Mouse (Mus musculus): ENCODE data around the gene 0610030E20Rik. TPM values are rescaled to one million over a fixed set of nuclear protein-coding genes. Genes with fewer than 3 reads are reported as not detected.

0610030E20Rik gene
- polyA plus RNA-seq, 1 experiment from 2014 or later, result 19.9 TPM

DNA sequence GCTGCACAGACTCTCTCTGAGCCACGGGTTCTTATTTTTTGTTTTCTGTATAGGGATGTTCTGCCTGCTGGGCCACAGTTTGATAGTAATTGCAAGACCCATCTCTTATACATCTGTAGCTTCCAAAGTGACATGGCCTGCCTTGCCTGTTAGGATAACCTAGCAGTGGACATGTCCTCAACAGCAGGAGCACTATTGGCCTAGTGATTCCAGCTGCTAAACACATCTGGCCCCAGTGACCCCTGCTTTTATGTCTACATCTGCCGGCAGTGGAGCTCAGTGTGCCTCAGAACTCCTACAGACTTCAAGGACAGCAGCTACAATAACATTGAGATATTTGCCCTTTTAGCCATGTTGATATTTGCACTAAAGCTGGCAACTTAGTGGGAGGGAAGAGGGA lies 52.9 kb downstream of the 0610030E20Rik start:
- 55% methylated on average over 2 of the region's 2 CpGs for WGBS
- no peaks in the 10 kb centered on the region for H3K4me1 ChIP-seq (replicated peaks)
- no peaks in the 10 kb centered on the region for H3K27me3 ChIP-seq (replicated peaks)
- no peak overlapping the region for H3K4me3 ChIP-seq
- no peak overlapping the region for H3K4me2 ChIP-seq
- H3K36me3 ChIP-seq, result no peaks in the 10 kb centered on the region
- H3K27ac ChIP-seq (ENCODE audit: poor library complexity, severe bottlenecking), result no peak overlapping the region
- no peak for ATAC-seq (ENCODE audit: insufficient number of reproducible peaks, low FRiP score)
- no peaks in the 10 kb centered on the region for H3K9me3 ChIP-seq (replicated peaks)
- H3K9ac ChIP-seq, result no peak overlapping the region

DNA sequence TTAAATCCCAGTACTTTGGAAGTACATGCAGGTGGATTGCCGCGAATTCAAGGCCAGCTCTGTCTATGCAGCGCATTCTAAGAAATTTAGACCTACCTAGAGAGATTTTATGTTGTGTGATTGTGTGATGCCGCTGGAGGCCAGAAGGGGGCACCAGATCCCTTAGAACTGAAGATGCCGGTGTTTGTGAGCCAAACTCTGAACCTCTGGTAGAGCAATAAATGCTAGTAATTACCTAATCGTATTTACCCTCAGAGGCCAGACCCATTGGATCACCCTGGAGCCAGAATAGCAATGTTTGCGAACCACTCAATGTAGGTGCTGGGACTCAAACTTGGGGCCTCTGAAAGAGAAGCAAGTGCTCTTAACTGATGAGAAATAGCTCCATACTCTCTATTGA lies 54.8 kb downstream of the 0610030E20Rik start:
- WGBS, result 25% methylated on average over 7 of the region's 7 CpGs
- H3K36me3 ChIP-seq, result no peaks in the 10 kb centered on the region
- no peak overlapping the region for H3K27ac ChIP-seq (ENCODE audit: poor library complexity, severe bottlenecking)
- no peaks in the 10 kb centered on the region for H3K27me3 ChIP-seq (replicated peaks)
- H3K4me3 ChIP-seq, result no peak overlapping the region
- no peak overlapping the region for H3K9ac ChIP-seq
- no peak for ATAC-seq (ENCODE audit: insufficient number of reproducible peaks, low FRiP score)
- no peak overlapping the region for H3K4me2 ChIP-seq
- no peaks in the 10 kb centered on the region for H3K9me3 ChIP-seq (replicated peaks)
- no peaks in the 10 kb centered on the region for H3K4me1 ChIP-seq (replicated peaks)

Other genes with a start within 250 kb of the 0610030E20Rik start
- 68.1 and 68.8 TPM in 2 replicates for gene St3gal5, start 249.7 kb upstream of the 0610030E20Rik start, polyA plus RNA-seq (2016; fragmentation: Nextera tagmentation; extraction: Ambion mirVana)
- gene Atoh8, start 111.7 kb upstream of the 0610030E20Rik start, polyA plus RNA-seq (2016; fragmentation: Nextera tagmentation; extraction: Ambion mirVana), result 14.1 and 14.9 TPM in 2 replicates
- not detected in 2 replicates for gene Sftpb, start 42.7 kb upstream of the 0610030E20Rik start, polyA plus RNA-seq (2016; fragmentation: Nextera tagmentation; extraction: Ambion mirVana)
- 36.0 and 39.7 TPM in 2 replicates for gene Usp39, start 2.1 kb upstream of the 0610030E20Rik start, polyA plus RNA-seq (2016; fragmentation: Nextera tagmentation; extraction: Ambion mirVana)
- gene Tmem150a, start 8.1 kb downstream of the 0610030E20Rik start, polyA plus RNA-seq (2016; fragmentation: Nextera tagmentation; extraction: Ambion mirVana), result 13.3 and 13.5 TPM in 2 replicates
- 90.0 and 92.9 TPM in 2 replicates for gene Rnf181, start 19.6 kb downstream of the 0610030E20Rik start, polyA plus RNA-seq (2016; fragmentation: Nextera tagmentation; extraction: Ambion mirVana)
- gene Vamp5, start 33.2 kb downstream of the 0610030E20Rik start, polyA plus RNA-seq (2016; fragmentation: Nextera tagmentation; extraction: Ambion mirVana), result 48.3 and 52.1 TPM in 2 replicates
- gene Vamp8, start 43.4 kb downstream of the 0610030E20Rik start, polyA plus RNA-seq (2016; fragmentation: Nextera tagmentation; extraction: Ambion mirVana), result 111 and 112 TPM in 2 replicates
- 33.8 and 38.7 TPM in 2 replicates for gene Ggcx, start 67.0 kb downstream of the 0610030E20Rik start, polyA plus RNA-seq (2016; fragmentation: Nextera tagmentation; extraction: Ambion mirVana)
- 313 and 317 TPM in 2 replicates for gene Mat2a, start 92.2 kb downstream of the 0610030E20Rik start, polyA plus RNA-seq (2016; fragmentation: Nextera tagmentation; extraction: Ambion mirVana)
- gene Sh2d6, start 174.4 kb downstream of the 0610030E20Rik start, polyA plus RNA-seq (2016; fragmentation: Nextera tagmentation; extraction: Ambion mirVana), result not detected in 2 replicates
- 22.5 and 24.7 TPM in 2 replicates for gene Capg, start 197.1 kb downstream of the 0610030E20Rik start, polyA plus RNA-seq (2016; fragmentation: Nextera tagmentation; extraction: Ambion mirVana)